Mouse (Mus musculus): ENCODE results near the gene Rbm47. TPM values are rescaled to one million over a fixed set of nuclear protein-coding genes. Genes with fewer than 3 reads are reported as not detected.
"Not testable (repeated sequence)": the region's sequence is repeated elsewhere in the genome, so short reads cannot be mapped to it uniquely, and the experiment has no call there.

The Rbm47 gene
- polyA plus RNA-seq, 1 experiment from 2014 or later: 5.1 TPM

DNA sequence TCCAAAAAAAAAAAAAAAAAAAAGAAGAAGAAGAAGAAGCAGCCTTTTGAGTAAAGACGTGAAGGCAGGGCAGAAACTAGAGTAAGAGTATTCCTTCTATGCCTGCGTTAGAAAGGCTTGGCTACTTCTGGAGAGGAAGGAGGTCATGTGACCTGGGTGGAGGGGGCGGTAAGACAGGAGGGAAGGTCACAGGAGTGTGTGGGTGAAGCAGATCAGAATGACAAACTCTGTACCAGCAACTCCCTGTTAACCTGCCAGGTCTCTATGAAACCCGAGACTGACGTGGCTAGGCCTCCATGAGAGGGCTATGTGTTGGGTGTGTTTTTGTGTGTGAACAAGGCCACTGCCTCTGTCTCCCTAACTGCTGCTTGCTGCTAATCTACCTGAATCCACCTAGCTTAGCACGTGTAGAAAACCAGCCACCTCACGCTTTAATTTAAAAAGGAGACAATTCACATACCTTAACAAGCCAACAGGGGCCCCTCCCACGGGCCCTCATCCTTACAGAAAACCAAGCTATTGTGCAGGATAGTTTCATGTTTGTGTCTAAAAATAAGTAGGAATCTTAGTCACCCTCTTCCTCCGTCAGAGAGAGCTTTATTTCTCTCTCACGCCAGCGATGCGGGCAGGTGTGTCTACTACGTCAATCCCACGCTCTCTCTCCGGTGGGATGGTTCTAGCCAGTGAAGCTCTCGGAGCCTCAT is 17.7 kb upstream of the Rbm47 start:
- Histone ChIP-seq H3K36me3 (no peaks in the 10 kb centered on the region), H3K4me1 (no peaks in the 10 kb centered on the region), H3K4me2 (replicated peaks) (no peak overlapping the region), H3K27me3 (no peaks in the 10 kb centered on the region), H3K9me3 (no peaks in the 10 kb centered on the region), H3K4me3 (no peak overlapping the region), H3K27ac (replicated peaks) (no peak overlapping the region), H3K9ac (replicated peaks) (no peak overlapping the region)
- no peak for ATAC-seq (replicated peaks)
- 88% methylated on average over 16 of the region's 16 CpGs for WGBS

DNA sequence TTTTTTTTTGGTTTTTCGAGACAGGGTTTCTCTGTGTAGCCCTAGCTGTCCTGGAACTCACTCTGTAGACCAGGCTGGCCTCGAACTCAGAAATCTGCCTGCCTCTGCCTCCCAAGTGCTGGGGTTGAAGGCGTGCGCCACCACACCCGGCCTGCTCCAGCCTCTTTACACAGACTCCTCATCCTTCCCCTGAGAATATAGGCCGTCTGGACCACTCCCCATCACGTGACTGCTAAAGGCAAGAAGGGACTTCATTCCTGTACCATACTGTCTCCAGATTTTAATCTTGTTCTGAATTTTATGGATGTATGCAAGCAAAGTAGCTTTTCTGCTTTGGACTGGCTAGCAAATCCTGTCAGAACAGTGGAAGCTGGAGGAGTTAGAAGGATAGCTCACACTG is 15.7 kb upstream of the Rbm47 start:
- not testable (repeated sequence) for H3K4me2 ChIP-seq (replicated peaks); H3K9me3 ChIP-seq; H3K27ac ChIP-seq (replicated peaks); H3K36me3 ChIP-seq; H3K9ac ChIP-seq (replicated peaks); H3K27me3 ChIP-seq; ATAC-seq (replicated peaks); H3K4me3 ChIP-seq; H3K4me1 ChIP-seq
- 90% methylated on average over 6 of the region's 7 CpGs for WGBS

DNA sequence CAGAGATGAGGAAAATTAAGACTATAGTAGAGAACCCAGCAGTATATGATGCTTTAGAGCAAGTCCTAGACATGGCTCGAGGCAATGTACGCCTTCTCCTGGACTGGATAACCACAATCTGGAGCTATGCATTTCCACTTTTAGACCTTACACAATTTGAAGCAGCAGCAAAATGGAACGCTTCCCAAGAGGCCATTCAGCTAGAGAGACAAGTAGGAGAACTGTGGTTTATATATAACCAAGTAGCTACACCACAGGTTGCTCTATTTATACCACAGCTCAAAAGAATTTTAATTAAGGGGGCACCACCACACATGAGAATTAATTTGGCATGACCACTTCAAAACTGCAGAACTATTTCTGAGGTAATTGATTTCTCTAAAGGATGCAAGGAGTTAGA is 9.2 kb upstream of the Rbm47 start:
- H3K9ac ChIP-seq (replicated peaks): no peak overlapping the region
- no peaks in the 10 kb centered on the region for H3K36me3 ChIP-seq
- no peak overlapping the region for H3K4me3 ChIP-seq
- no peak overlapping the region for H3K27ac ChIP-seq (replicated peaks)
- H3K4me1 ChIP-seq: no peaks in the 10 kb centered on the region
- no peaks in the 10 kb centered on the region for H3K27me3 ChIP-seq
- H3K9me3 ChIP-seq: no peaks in the 10 kb centered on the region
- no peak overlapping the region for H3K4me2 ChIP-seq (replicated peaks)
- WGBS: 79% methylated on average over 3 of the region's 3 CpGs
- no peak for ATAC-seq (replicated peaks)

DNA sequence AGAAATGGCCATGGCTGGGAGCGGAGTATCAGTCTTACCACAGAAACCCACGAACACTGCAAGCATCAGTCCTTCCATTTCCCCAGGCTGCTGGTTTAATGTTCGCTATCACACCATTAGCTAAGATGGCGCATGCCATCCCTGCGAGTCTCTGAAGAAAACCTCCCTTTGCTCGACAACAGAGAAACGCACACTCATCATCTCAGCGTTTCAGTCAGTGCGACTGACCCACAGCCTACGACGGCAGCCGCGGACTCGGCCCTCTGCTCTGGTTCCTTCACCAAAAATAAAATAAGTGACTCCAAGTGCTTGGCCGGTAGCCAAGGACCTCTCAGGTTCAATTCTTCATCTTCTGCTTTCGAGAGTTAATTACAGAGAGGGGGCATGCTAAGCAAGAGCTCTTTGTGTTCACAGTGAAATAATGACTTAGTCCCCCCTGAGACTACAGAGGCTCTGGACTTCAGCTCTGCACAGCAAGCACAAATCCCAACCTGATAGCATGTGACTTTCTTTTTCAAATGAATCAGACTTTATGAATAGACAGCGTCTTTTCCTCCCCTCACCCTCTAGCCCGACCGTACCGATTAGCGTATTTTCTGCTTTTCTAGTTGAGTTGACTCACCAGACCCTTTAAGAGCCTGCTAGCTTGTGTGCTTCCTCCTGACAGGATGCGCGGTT is 1.4 kb upstream of the Rbm47 start:
- no peaks in the 10 kb centered on the region for H3K27me3 ChIP-seq
- H3K4me2 ChIP-seq (replicated peaks): peak overlapping the region; percentile 30
- 0 out of 2 replicates have a peak overlapping the region, but pooled peaks have one; percentile 29 for H3K27ac ChIP-seq (replicated peaks)
- no peak overlapping the region for H3K9ac ChIP-seq (replicated peaks)
- no peaks in the 10 kb centered on the region for H3K9me3 ChIP-seq
- H3K36me3 ChIP-seq: no peaks in the 10 kb centered on the region
- 32% methylated on average over 23 of the region's 23 CpGs for WGBS
- H3K4me1 ChIP-seq: peaks cover 7% of the 10 kb centered on the region
- peak; percentile 60 for ATAC-seq (replicated peaks)
- H3K4me3 ChIP-seq: peak overlapping the region; percentile 10; the same call in 1 of the 2 replicates

DNA sequence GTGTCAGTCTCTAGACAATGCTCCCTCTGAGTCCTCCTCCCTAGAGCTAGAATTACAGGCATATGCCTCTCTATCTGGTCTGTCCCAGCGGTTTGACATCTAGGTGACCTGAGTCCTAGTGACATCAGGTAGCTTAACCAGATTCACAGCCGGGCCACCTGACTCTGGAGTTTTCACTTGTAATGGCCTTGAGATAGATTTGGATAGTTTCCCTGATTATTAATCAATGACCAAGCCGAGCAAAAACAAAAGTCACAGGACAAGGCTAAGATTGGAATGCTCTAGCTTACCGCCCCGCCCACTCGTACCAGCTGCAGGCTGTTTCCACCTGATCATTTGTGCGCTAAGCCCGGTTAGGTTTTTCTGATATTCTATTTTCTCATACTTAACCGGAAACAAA is 2.3 kb downstream of the Rbm47 start:
- no peak for ATAC-seq (replicated peaks)
- Histone ChIP-seq H3K4me2 (replicated peaks) (no peak overlapping the region), H3K27me3 (no peaks in the 10 kb centered on the region), H3K9me3 (no peaks in the 10 kb centered on the region), H3K4me1 (peaks cover 7% of the 10 kb centered on the region), H3K36me3 (no peaks in the 10 kb centered on the region), H3K4me3 (no peak overlapping the region), H3K27ac (replicated peaks) (no peak overlapping the region), H3K9ac (replicated peaks) (no peak overlapping the region)
- 88% methylated on average over 9 of the region's 9 CpGs for WGBS

DNA sequence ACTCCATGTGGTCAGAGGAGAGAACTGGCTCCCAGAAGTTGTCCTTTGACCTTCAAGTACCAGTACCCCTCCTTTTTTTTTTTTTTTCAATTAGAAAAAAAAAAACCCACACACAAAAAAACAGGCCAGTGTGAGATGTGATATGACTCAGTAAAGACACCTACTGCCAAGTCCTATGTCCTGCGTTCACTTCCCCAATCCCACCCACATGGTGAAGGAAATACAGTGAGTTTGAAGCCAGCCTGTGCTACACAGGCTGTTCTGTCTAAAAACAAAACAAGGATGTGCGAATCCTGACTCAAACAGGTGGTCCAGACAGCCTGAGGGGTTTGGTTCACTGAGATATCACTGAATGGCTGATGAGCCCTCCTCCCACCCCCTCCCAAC is 3.8 kb downstream of the Rbm47 start:
- 78% methylated on average over 2 of the region's 2 CpGs for WGBS

DNA sequence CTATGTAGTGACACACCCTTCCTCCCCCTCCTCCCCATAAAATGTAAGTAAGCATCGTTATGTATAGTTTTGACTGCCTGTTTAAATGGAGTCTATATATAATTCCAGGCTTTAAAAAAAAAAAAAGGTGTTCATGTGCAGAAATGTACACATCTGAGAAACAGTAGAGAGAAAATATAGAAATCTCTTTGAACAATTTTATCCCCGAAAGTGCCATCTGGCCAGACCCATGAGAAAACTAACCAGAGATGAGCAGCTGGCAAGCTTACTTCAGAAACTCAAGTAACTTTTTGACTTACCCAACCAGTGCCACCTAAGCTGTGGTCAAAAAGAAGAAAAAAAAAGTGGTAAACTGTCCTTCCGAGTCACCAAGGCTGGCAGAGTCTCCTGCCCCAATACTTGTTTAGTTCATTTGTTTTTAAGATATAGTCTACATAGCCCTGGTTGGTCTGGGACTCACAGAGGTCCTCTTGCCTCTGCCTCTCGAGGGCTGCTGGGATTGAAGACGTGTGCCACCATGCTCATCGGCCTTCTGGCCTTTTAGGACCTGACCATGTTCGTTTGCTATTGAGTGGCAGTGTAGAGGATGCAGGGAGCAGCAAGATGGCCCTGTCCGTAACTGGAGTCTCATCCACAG is 4.3 kb downstream of the Rbm47 start:
- no peak overlapping the region for H3K4me2 ChIP-seq (replicated peaks)
- no peak for ATAC-seq (replicated peaks)
- H3K27ac ChIP-seq (replicated peaks): no peak overlapping the region
- no peak overlapping the region for H3K9ac ChIP-seq (replicated peaks)
- no peaks in the 10 kb centered on the region for H3K36me3 ChIP-seq
- H3K4me1 ChIP-seq: no peaks in the 10 kb centered on the region
- no peaks in the 10 kb centered on the region for H3K27me3 ChIP-seq
- H3K4me3 ChIP-seq: no peak overlapping the region
- no peaks in the 10 kb centered on the region for H3K9me3 ChIP-seq
- WGBS: 89% methylated on average over 8 of the region's 8 CpGs

More for the DNA sequence above, 3.8 kb downstream of the Rbm47 start:
- ATAC-seq (replicated peaks): no peak
- Histone ChIP-seq H3K4me1 (peaks cover 2% of the 10 kb centered on the region; the same call in 1 of the 2 replicates), H3K4me2 (replicated peaks) (no peak overlapping the region), H3K36me3 (no peaks in the 10 kb centered on the region), H3K4me3 (no peak overlapping the region), H3K27ac (replicated peaks) (no peak overlapping the region), H3K9ac (replicated peaks) (no peak overlapping the region), H3K27me3 (no peaks in the 10 kb centered on the region), H3K9me3 (no peaks in the 10 kb centered on the region)

DNA sequence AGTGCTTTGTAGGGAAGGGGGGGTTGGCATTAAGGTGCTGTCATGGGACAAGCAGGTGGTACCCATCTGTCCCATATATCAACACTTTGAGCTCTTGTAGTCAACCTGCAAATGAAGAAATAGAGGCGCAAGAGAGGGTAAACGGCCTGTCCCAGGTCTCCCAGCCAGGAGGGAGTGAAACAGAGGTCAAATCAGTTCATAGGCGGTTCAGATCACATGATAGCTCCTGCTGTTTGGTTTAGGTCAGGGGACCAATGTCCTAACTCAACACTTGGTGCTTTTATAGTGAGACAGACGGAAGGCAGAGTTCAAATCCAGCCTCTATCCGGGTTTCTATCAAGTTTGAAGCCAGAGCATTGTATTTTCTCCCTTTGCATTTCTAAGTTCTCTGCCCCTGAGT is 6.0 kb downstream of the Rbm47 start:
- no peak overlapping the region for H3K27ac ChIP-seq (replicated peaks)
- H3K9me3 ChIP-seq: no peaks in the 10 kb centered on the region
- no peaks in the 10 kb centered on the region for H3K4me1 ChIP-seq
- H3K36me3 ChIP-seq: no peaks in the 10 kb centered on the region
- ATAC-seq (replicated peaks): no peak
- H3K27me3 ChIP-seq: no peaks in the 10 kb centered on the region
- H3K4me2 ChIP-seq (replicated peaks): no peak overlapping the region
- H3K4me3 ChIP-seq: no peak overlapping the region
- 83% methylated on average over 5 of the region's 5 CpGs for WGBS
- no peak overlapping the region for H3K9ac ChIP-seq (replicated peaks)

DNA sequence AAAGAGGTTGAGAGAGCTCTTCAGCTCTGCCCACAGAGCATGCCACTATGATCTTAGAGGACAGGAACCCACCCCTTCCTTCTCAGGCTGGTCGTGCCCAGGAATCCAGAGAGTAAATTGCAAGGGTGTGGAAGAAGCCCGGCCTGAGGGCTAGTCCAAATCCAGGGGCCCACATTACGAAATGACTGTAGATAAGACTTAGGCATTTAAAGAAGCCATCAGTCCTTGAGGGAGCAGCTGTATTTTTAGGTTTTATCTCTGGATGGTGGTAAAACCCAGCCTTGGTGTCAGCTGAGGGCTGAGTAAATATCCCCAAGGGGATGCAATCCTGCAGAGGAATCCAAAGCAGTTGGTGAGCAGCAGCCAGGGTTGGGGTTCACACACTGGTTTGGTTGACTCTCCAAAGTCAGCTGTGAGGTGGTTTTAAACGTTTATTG is 6.7 kb downstream of the Rbm47 start:
- Histone ChIP-seq H3K9me3 (no peaks in the 10 kb centered on the region), H3K4me2 (replicated peaks) (no peak overlapping the region), H3K27me3 (no peaks in the 10 kb centered on the region), H3K9ac (replicated peaks) (no peak overlapping the region), H3K4me1 (no peaks in the 10 kb centered on the region), H3K27ac (replicated peaks) (no peak overlapping the region), H3K4me3 (no peak overlapping the region), H3K36me3 (no peaks in the 10 kb centered on the region)
- WGBS: 82% methylated on average over 4 of the region's 4 CpGs
- no peak for ATAC-seq (replicated peaks)

DNA sequence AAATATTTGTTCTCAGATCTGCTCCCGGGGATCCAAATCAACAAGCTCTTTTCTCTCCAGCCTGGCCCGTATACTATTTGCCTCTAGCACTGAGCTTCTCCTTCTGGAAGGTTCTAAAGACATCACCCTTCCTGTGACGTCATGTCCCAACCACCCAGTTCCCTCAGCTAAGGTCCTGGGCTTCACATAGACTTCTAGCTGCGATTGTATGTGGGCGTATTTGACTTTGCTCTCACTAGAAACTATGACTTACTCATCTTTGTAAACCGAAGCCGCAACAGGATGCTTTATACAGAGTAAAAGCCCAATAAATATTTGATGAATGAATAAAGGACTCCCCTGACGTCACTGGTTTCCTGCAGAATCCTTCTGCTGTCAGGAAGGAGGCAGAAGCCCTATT is 7.2 kb downstream of the Rbm47 start:
- no peak overlapping the region for H3K4me2 ChIP-seq (replicated peaks)
- 91% methylated on average over 8 of the region's 8 CpGs for WGBS
- no peak for ATAC-seq (replicated peaks)

DNA sequence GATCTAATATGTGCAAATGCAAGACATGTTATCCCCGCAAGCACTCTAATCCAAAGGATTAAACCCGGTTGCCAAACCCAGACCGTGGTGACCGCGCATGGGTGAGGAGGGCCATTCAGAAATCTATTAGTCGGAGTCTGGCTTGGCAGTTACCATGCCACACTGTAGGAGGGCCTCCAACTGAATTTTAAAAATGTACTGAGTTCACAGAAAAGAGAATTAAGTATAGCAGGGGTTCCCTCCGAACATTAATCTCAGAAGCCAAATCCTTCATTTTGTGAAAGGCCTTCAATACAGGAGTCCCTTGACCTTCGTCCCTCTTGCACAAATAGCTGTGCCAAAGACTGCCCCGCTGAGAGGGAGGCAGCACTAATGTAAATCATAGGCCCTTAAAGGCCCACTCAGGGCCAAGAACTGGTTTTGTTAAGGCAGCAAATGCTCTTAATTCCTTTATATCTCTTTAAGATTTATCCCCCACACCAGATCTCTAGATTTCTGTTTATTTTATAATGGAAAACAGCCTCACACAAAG is 16.4 kb downstream of the Rbm47 start:
- Histone ChIP-seq H3K4me3 (no peak overlapping the region), H3K36me3 (no peaks in the 10 kb centered on the region), H3K9me3 (no peaks in the 10 kb centered on the region), H3K27me3 (peaks cover 15% of the 10 kb centered on the region), H3K9ac (replicated peaks) (no peak overlapping the region), H3K4me2 (replicated peaks) (no peak overlapping the region), H3K4me1 (peaks cover 3% of the 10 kb centered on the region; the same call in 1 of the 2 replicates), H3K27ac (replicated peaks) (no peak overlapping the region)
- no peak for ATAC-seq (replicated peaks)
- WGBS: 56% methylated on average over 9 of the region's 9 CpGs

More for the DNA sequence above, 7.2 kb downstream of the Rbm47 start:
- Histone ChIP-seq H3K9me3 (no peaks in the 10 kb centered on the region), H3K4me1 (no peaks in the 10 kb centered on the region), H3K4me3 (no peak overlapping the region), H3K9ac (replicated peaks) (no peak overlapping the region), H3K36me3 (no peaks in the 10 kb centered on the region), H3K27me3 (no peaks in the 10 kb centered on the region), H3K27ac (replicated peaks) (no peak overlapping the region)

DNA sequence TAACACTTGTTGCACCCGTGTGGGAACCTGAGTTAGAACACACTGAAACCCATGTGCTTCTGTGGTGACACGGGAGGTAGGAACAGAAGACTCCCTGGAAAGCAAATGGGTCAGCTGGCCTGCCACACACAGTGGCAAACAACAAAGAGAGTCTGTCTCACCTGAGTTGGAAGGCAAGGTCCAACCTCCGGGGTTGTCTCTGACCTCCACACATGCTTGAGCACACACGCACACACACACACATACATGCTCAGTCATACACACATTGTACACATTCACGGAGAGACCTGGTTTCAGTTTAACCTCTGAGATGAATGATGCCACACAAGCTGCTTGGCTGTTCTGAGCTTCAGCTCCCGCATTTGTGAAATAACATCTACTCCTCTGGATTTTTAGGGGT is 18.3 kb downstream of the Rbm47 start:
- ATAC-seq (replicated peaks): no peak
- WGBS: 86% methylated on average over 6 of the region's 6 CpGs
- Histone ChIP-seq H3K4me3 (no peak overlapping the region), H3K9me3 (no peaks in the 10 kb centered on the region), H3K4me1 (peaks cover 20% of the 10 kb centered on the region), H3K9ac (replicated peaks) (no peak overlapping the region), H3K4me2 (replicated peaks) (no peak overlapping the region), H3K36me3 (no peaks in the 10 kb centered on the region), H3K27me3 (peaks cover 29% of the 10 kb centered on the region), H3K27ac (replicated peaks) (no peak overlapping the region)
